Mouse (Mus musculus): ENCODE measurements around the gene Gm28047.

DNA sequence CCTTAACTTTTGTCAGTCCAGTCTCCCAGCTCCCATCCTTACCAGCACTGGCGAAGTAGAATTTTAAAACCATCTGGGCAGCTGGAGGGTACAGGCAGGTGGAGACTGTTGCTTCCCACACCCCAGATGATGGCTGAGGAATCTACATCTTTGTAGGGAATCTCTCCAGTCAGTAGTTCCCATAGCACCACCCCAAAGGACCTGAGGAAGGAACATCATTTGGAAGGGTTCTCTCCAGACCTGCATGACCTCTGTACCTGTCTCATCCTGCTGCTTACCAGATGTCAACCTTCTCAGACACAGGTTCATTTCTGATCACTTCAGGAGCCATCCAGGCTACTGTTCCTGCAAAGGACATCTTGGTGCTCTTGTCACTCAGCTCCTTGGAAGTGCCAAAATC lies 121.4 kb downstream of the Gm28047 start, which contains the start of gene Gm10337:
- TF ChIP-seq CTCF (IDR thresholded peaks at IDR 0.05; ENCODE audit: control insufficient read depth, insufficient read depth, insufficient replicate concordance, low read depth, low read length) (no peak), POLR2A (IDR thresholded peaks at IDR 0.05; ENCODE audit: control insufficient read depth, low read depth, low read length) (no peak)

Measured in testis, adult 2 months (tissue).